Mouse (Mus musculus) heart, adult 9 months (tissue): Measurements from ENCODE around the gene Snu13.
A peak's percentile ranks its signal among the peaks of the same experiment; 100 is the strongest.

Source experiments
- DNase-seq, 2 experiments: peaks; one replicate each; pipeline ENCODE4 v3.0.0; 2022; ENCODE audit warnings: low spot score in 2 of 2

Snu13 gene

GRCm38 (mm10) chr15:82027276-82027675 is 20.1 kb downstream of the Snu13 start:
- DNase-seq: no peak

GRCm38 (mm10) chr15:82023965-82024635 is 23.3 kb downstream of the Snu13 start:
- no peak for DNase-seq

- no peak for DNase-seq
Observed at GRCm38 (mm10) chr15:82022535-82023088, 24.8 kb downstream of the Snu13 start.

GRCm38 (mm10) chr15:82019288-82019687 is 28.1 kb downstream of the Snu13 start:
- no peak for DNase-seq

- no peak for DNase-seq
Observed at GRCm38 (mm10) chr15:82017461-82017860, 29.9 kb downstream of the Snu13 start.

GRCm38 (mm10) chr15:82016830-82017229 is 30.6 kb downstream of the Snu13 start:
- no peak for DNase-seq

GRCm38 (mm10) chr15:82016101-82016808 is 31.1 kb downstream of the Snu13 start:
- peak; percentile 97 to 99 for DNase-seq

GRCm38 (mm10) chr15:82015392-82016100 is 31.9 kb downstream of the Snu13 start:
- DNase-seq: peak in 1 of 2 experiments; percentile 21

- DNase-seq: no peak
Observed at GRCm38 (mm10) chr15:82014745-82015391, 32.5 kb downstream of the Snu13 start.

GRCm38 (mm10) chr15:82011947-82012346 is 35.5 kb downstream of the Snu13 start:
- DNase-seq: no peak

- DNase-seq: no peak
Observed at GRCm38 (mm10) chr15:82004257-82004656, 43.1 kb downstream of the Snu13 start.

- DNase-seq: no peak
Observed at GRCm38 (mm10) chr15:81993992-81994391, 53.4 kb downstream of the Snu13 start.

- DNase-seq: peak; percentile 20 to 28
Observed at GRCm38 (mm10) chr15:81990549-81990948, 56.8 kb downstream of the Snu13 start.
